In genomic region chr2:65931841-65932311, GRCm38 (mm10) we compare ENCODE assay signal across 7 mouse cellular contexts.
DNase-seq lines count a peak whose midpoint lies in the region; ATAC-seq and TF ChIP-seq lines count a peak whose summit lies in the region.

No protein-coding gene starts in this region.

- H3K4me1 ChIP-seq in heart, embryonic 11.5 days (ENCODE audit: control insufficient read depth, insufficient read depth, low read length): 0 out of 2 replicates have a peak, but pooled peaks cover 2% of the 10 kb centered on the region
- H3K4me1 ChIP-seq in kidney, embryonic 15.5 days: peaks cover 3% of the 10 kb centered on the region; the same call in 1 of the 2 replicates
- peaks cover 5% of the 10 kb centered on the region; the same call in 1 of the 2 replicates for H3K4me1 ChIP-seq in limb, embryonic 14.5 days (ENCODE audit: control insufficient read depth, insufficient read depth, low read length)
- peaks cover 11% of the 10 kb centered on the region; the same call in 1 of the 2 replicates for H3K4me1 ChIP-seq in neural tube, embryonic 12.5 days

- 0 out of 2 replicates have a peak, but pooled peaks have one; percentile 29 for ATAC-seq in common myeloid progenitor, adult 5-6 weeks (replicated peaks; ENCODE audit: low read depth, poor library complexity, severe bottlenecking)
- ATAC-seq in heart, embryonic 11.5 days (replicated peaks; ENCODE audit: insufficient number of reproducible peaks, low FRiP score, low TSS enrichment): no peak; the same call in 1 of the 2 replicates
- peak; percentile 96 for ATAC-seq in kidney, embryonic 15.5 days (replicated peaks; ENCODE audit: low FRiP score)
- ATAC-seq in limb, embryonic 14.5 days (ENCODE audit: low FRiP score, low read depth): peak; percentile 80
- ATAC-seq in neural tube, embryonic 12.5 days (ENCODE audit: low FRiP score, low read depth): peak; percentile 86

- H3K36me3 ChIP-seq in heart, embryonic 11.5 days (ENCODE audit: control insufficient read depth, insufficient read depth, low read length): no peaks in the 10 kb centered on the region
- no peaks in the 10 kb centered on the region for H3K36me3 ChIP-seq in kidney, embryonic 15.5 days
- no peaks in the 10 kb centered on the region for H3K36me3 ChIP-seq in limb, embryonic 14.5 days (ENCODE audit: control insufficient read depth, insufficient read depth, low read length)
- no peaks in the 10 kb centered on the region for H3K36me3 ChIP-seq in neural tube, embryonic 12.5 days

- no peak overlapping the region for H3K27ac ChIP-seq in heart, embryonic 11.5 days (ENCODE audit: low read depth, low read length)
- H3K27ac ChIP-seq in kidney, embryonic 15.5 days: no peak overlapping the region
- H3K27ac ChIP-seq in limb, embryonic 14.5 days (replicated peaks; ENCODE audit: low read depth, low read length): 0 out of 2 replicates have a peak overlapping the region, but pooled peaks have one; percentile 41
- H3K27ac ChIP-seq in neural tube, embryonic 12.5 days: peak overlapping the region; percentile 33

- H3K9ac ChIP-seq in heart, embryonic 11.5 days (ENCODE audit: low read depth, low read length): peak overlapping the region; percentile 75
- peak overlapping the region; percentile 37; the same call in 1 of the 2 replicates for H3K9ac ChIP-seq in kidney, embryonic 15.5 days
- peak overlapping the region; percentile 61 for H3K9ac ChIP-seq in limb, embryonic 14.5 days (ENCODE audit: low read depth, low read length, severe bottlenecking)
- peak overlapping the region; percentile 51 for H3K9ac ChIP-seq in neural tube, embryonic 12.5 days

- H3K4me3 ChIP-seq in heart, embryonic 11.5 days (ENCODE audit: low read depth, low read length): peak overlapping the region; percentile 53
- peak overlapping the region; percentile 51 for H3K4me3 ChIP-seq in kidney, embryonic 15.5 days (replicated peaks)
- H3K4me3 ChIP-seq in limb, embryonic 14.5 days (replicated peaks; ENCODE audit: low read length): peak overlapping the region; percentile 45
- H3K4me3 ChIP-seq in neural tube, embryonic 12.5 days: peak overlapping the region; percentile 38

- DNase-seq in brain, adult 2 months (ENCODE audit: low read depth, low spot score): peak; percentile 93
- peak; percentile 54 for DNase-seq in limb, embryonic 14.5 days (ENCODE audit: low spot score)
- no peak for DNase-seq in spleen, postnatal 10 days (ENCODE audit: low spot score in 2 of 2)

- no peak for TF ChIP-seq POLR2A in limb, embryonic 14.5 days (IDR thresholded peaks at IDR 0.05; ENCODE audit: borderline replicate concordance, extremely low read depth, insufficient read depth, insufficient read length)

- 3% methylated on average over 11 of the region's 11 CpGs for WGBS in heart, embryonic 11.5 days (ENCODE audit: insufficient replicate concordance)
- 3% methylated on average over 11 of the region's 11 CpGs for WGBS in kidney, embryonic 15.5 days
- WGBS in limb, embryonic 14.5 days: 1% methylated on average over 11 of the region's 11 CpGs
- WGBS in neural tube, embryonic 12.5 days: under 1% methylated on average over 11 of the region's 11 CpGs

- H3K4me2 ChIP-seq in heart, embryonic 11.5 days: peak overlapping the region; percentile 77
- peak overlapping the region; percentile 81 for H3K4me2 ChIP-seq in kidney, embryonic 15.5 days
- peak overlapping the region; percentile 71 for H3K4me2 ChIP-seq in limb, embryonic 14.5 days (replicated peaks; ENCODE audit: low read depth, low read length, severe bottlenecking)
- H3K4me2 ChIP-seq in neural tube, embryonic 12.5 days (replicated peaks): peak overlapping the region; percentile 63

- H3K9me3 ChIP-seq in heart, embryonic 11.5 days (replicated peaks; ENCODE audit: control insufficient read depth, low read length): no peaks in the 10 kb centered on the region
- no peaks in the 10 kb centered on the region for H3K9me3 ChIP-seq in kidney, embryonic 15.5 days (replicated peaks)
- H3K9me3 ChIP-seq in limb, embryonic 14.5 days (ENCODE audit: control insufficient read depth, low read length): no peaks in the 10 kb centered on the region
- H3K9me3 ChIP-seq in neural tube, embryonic 12.5 days: no peaks in the 10 kb centered on the region

- H3K27me3 ChIP-seq in heart, embryonic 11.5 days (ENCODE audit: control insufficient read depth, insufficient read depth, low read length): no peaks in the 10 kb centered on the region
- no peaks in the 10 kb centered on the region for H3K27me3 ChIP-seq in kidney, embryonic 15.5 days
- H3K27me3 ChIP-seq in limb, embryonic 14.5 days (ENCODE audit: control insufficient read depth, insufficient read depth, low read length): no peaks in the 10 kb centered on the region
- H3K27me3 ChIP-seq in neural tube, embryonic 12.5 days (replicated peaks): no peaks in the 10 kb centered on the region

Comparison
In these comparisons a context has a peak if more than half of its experiments do, and no peak if none do; other contexts are left out.
1. DNase-seq: peak in brain, adult 2 months (single experiment) and limb, embryonic 14.5 days (single experiment); none in spleen, postnatal 10 days (0 of 2).
2. H3K27ac ChIP-seq: peak in limb, embryonic 14.5 days (single experiment) and neural tube, embryonic 12.5 days (single experiment); none in heart, embryonic 11.5 days (single experiment) and kidney, embryonic 15.5 days (single experiment).
3. Peak in every context shown above with its lines, with median percentiles within 50 percentile points of each other: H3K4me2 ChIP-seq, H3K4me3 ChIP-seq and H3K9ac ChIP-seq.